ENCODE assay signal across 8 mouse cellular contexts in the genomic region with DNA sequence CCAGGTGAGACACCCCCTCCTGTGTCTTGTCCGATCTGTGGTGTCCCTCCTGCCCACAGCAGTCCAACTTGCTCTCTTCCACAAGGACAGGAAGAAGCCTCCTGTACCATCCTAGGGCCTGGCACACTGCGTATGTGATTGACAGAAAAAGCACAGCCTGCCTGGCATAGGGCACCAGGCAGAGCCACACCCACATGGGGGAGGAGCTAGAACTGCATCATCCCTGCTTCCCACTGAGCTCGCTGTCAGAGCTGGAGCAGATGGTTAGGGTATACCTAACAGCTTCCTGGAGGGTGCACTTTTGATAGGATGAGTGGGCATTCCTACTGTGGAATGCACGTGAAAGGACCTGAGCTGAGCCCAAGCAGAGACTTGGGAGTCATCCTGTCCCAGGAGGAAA. TPM values are rescaled to one million over a fixed set of nuclear protein-coding genes. Genes with fewer than 3 reads are reported as not detected.
DNase-seq lines count a peak whose midpoint lies in the region; ATAC-seq and TF ChIP-seq lines count a peak whose summit lies in the region.

No protein-coding gene starts in this region.

- no peak for DNase-seq in frontal cortex, postnatal 25 days (ENCODE audit: low spot score in 2 of 2)
- DNase-seq in thymus, postnatal 4 days, result peak; percentile 53
- no peak for DNase-seq in thymus, postnatal 0 days (ENCODE audit: low spot score)
- no peak for DNase-seq in liver, embryonic 14.5 days (ENCODE audit: low read depth in 3 of 3, low spot score in 3 of 3)
- peak; percentile 66 for DNase-seq in right cerebral cortex, postnatal 25 days
- no peak for DNase-seq in cerebellum, adult 9-11 months
- no peak for DNase-seq in cerebellum, postnatal 36 days

- no peak for TF ChIP-seq CTCF in liver, embryonic 14.5 days (IDR thresholded peaks at IDR 0.05; ENCODE audit: low read depth)

- no peak overlapping the region for H3K4me2 ChIP-seq in liver, embryonic 14.5 days (ENCODE audit: low read depth)

- ATAC-seq in frontal cortex, adult (ENCODE audit: low TSS enrichment), result peak; percentile 79
- ATAC-seq in liver, embryonic 14.5 days (ENCODE audit: insufficient read depth), result 0 out of 2 replicates have a peak, but pooled peaks have one; percentile 17

- H3K27ac ChIP-seq in liver, embryonic 14.5 days, result no peak overlapping the region

- no peak overlapping the region for H3K9ac ChIP-seq in liver, embryonic 14.5 days (replicated peaks)

- H3K4me1 ChIP-seq in liver, embryonic 14.5 days (replicated peaks; ENCODE audit: control insufficient read depth in 2 of 2, insufficient read depth in 2 of 2, low read length in 1 of 2), result peaks cover 0 to 3% of the 10 kb centered on the region in 2 experiments; a peak in 1 of 4 replicates

- TF ChIP-seq EP300 in liver, embryonic 14.5 days (IDR thresholded peaks at IDR 0.05; ENCODE audit: low read depth), result no peak

- 60% methylated on average over 4 of the region's 4 CpGs for WGBS in liver, embryonic 14.5 days (ENCODE audit: insufficient replicate concordance)

- H3K27me3 ChIP-seq in liver, embryonic 14.5 days (ENCODE audit: control insufficient read depth, insufficient read depth, low read length), result no peaks in the 10 kb centered on the region

- H3K9me3 ChIP-seq in liver, embryonic 14.5 days (ENCODE audit: control insufficient read depth, low read length), result no peaks in the 10 kb centered on the region

- no peak overlapping the region for H3K4me3 ChIP-seq in liver, embryonic 14.5 days (ENCODE audit: insufficient read depth in 1 of 2, low read depth in 2 of 2, low read length in 2 of 2)

- H3K36me3 ChIP-seq in liver, embryonic 14.5 days (replicated peaks; ENCODE audit: control insufficient read depth, insufficient read depth, low read depth), result peaks cover 100% of the 10 kb centered on the region

RNA-seq across cellular contexts. Expression of a gene that starts 9.5 kb away (rescaled TPM):
- polyA plus RNA-seq in thymus, postnatal 0 days (2015; fragmentation: Nextera tagmentation; extraction: Ambion mirVana), result 0.08 and 0.33 TPM in 2 replicates
- 0.57 and 0.77 TPM in 2 replicates for polyA plus RNA-seq in liver, embryonic 14.5 days (2012; rRNA removed)
- polyA plus RNA-seq in liver, embryonic 14.5 days (2014; fragmentation: Nextera tagmentation; extraction: Ambion mirVana), result 0.63 and 1.7 TPM in 2 replicates

RNA-seq across cellular contexts. Expression of a gene that starts 20.5 kb away (rescaled TPM):
- 1.3 and 1.7 TPM in 2 replicates for polyA plus RNA-seq in thymus, postnatal 0 days (2015; fragmentation: Nextera tagmentation; extraction: Ambion mirVana)
- polyA plus RNA-seq in liver, embryonic 14.5 days (2012; rRNA removed), result 2.1 and 2.4 TPM in 2 replicates
- polyA plus RNA-seq in liver, embryonic 14.5 days (2014; fragmentation: Nextera tagmentation; extraction: Ambion mirVana), result 1.5 and 1.7 TPM in 2 replicates

RNA-seq across cellular contexts. Expression of a gene that starts 24.3 kb away (rescaled TPM):
- polyA plus RNA-seq in thymus, postnatal 0 days (2015; fragmentation: Nextera tagmentation; extraction: Ambion mirVana), result 215 TPM in 2 replicates
- polyA plus RNA-seq in liver, embryonic 14.5 days (2012; rRNA removed), result 118 and 122 TPM in 2 replicates
- 152 and 165 TPM in 2 replicates for polyA plus RNA-seq in liver, embryonic 14.5 days (2014; fragmentation: Nextera tagmentation; extraction: Ambion mirVana)

RNA-seq across cellular contexts. Expression of a gene that starts 28.5 kb away (rescaled TPM):
- 1.4 and 2.6 TPM in 2 replicates for polyA plus RNA-seq in thymus, postnatal 0 days (2015; fragmentation: Nextera tagmentation; extraction: Ambion mirVana)
- polyA plus RNA-seq in liver, embryonic 14.5 days (2012; rRNA removed), result 52.6 and 56.3 TPM in 2 replicates
- polyA plus RNA-seq in liver, embryonic 14.5 days (2014; fragmentation: Nextera tagmentation; extraction: Ambion mirVana), result 31.5 and 33.1 TPM in 2 replicates

RNA-seq across cellular contexts. Expression of a gene that starts 29.0 kb away (rescaled TPM):
- polyA plus RNA-seq in thymus, postnatal 0 days (2015; fragmentation: Nextera tagmentation; extraction: Ambion mirVana), result 20.4 and 22.5 TPM in 2 replicates
- polyA plus RNA-seq in liver, embryonic 14.5 days (2012; rRNA removed), result 6.8 and 6.9 TPM in 2 replicates
- polyA plus RNA-seq in liver, embryonic 14.5 days (2014; fragmentation: Nextera tagmentation; extraction: Ambion mirVana), result 5.1 and 6.3 TPM in 2 replicates

Comparison
In these comparisons a context has a peak if more than half of its experiments do, and no peak if none do; other contexts are left out.
1. DNase-seq: peak in thymus, postnatal 4 days (single experiment) and right cerebral cortex, postnatal 25 days (single experiment); none in frontal cortex, postnatal 25 days (0 of 2), thymus, postnatal 0 days (single experiment), liver, embryonic 14.5 days (0 of 3), cerebellum, adult 9-11 months (single experiment) and cerebellum, postnatal 36 days (0 of 2).